Mouse (Mus musculus) small intestine, adult 2 months (tissue): Measurements from ENCODE around the gene Rere.

Experiments used
- CTCF ChIP-seq: fragments of 200-500 bp; IDR thresholded peaks from 2 replicates; pipeline ENCODE4 v1.5.1; 2012; ENCODE audit warnings: low read depth, mild to moderate bottlenecking, control low read depth, inconsistent platforms, low read length, moderate library complexity, mixed read lengths; ENCODE audit not compliant: insufficient replicate concordance, insufficient read length; ENCODE audit errors: extremely low read depth
- POLR2A ChIP-seq: fragments of 200-500 bp; IDR thresholded peaks from 2 replicates; pipeline ENCODE4 v1.6.1; 2012; ENCODE audit warnings: low read depth, mild to moderate bottlenecking, control low read depth, inconsistent platforms, low read length, moderate library complexity

DNA sequence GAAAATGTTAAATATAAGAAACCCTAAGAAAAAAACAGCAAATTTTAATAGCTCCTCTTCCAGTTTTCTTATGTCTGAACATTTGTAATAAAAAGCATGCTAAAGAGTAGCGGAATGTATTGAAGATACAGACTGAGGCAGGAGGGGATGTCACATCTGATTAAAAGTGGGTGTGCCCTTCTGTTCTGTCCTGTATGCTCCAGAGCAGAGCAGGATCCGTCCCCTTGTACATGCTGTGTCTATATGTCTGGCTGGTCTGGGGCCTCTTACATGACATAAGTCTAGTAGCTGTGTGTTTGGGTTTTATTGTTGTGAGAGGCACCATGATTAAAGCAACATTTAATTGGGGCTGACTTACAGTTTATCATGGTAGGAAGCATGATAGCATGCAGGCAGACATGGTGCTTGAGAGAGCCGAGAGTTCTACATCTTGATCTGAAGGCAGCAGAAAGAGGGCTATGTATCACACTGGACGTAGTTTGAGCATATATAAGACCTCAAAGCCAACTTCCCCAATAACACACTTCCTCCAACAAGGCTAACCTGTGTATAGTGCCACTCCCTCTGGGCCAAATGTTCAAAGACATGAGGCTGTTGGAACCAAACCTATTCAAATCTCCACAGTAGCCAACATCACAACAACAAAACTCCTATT is 189.4 kb downstream of the Rere start:
- TF ChIP-seq CTCF (no peak), POLR2A (no peak)
